Mouse (Mus musculus) hindbrain, embryonic 11.5 days (tissue): Measurements from ENCODE around the gene A3galt2. TPM values are rescaled to one million over a fixed set of nuclear protein-coding genes. Genes with fewer than 3 reads are reported as not detected.

Experiments used
- ATAC-seq: fragments of 200-750 bp; cut with Nextera tagmentation; 2 replicates; pipeline ENCODE4 v1.8.0; 2017; ENCODE audit warnings: mild to moderate bottlenecking, moderate TSS enrichment, moderate library complexity; ENCODE audit not compliant: low FRiP score
- DNase-seq: peaks from one replicate; pipeline ENCODE4 v3.0.0-alpha.2; 2015; ENCODE audit warnings: low spot score
- H3K27ac ChIP-seq: fragments of 300-500 bp; sonication (generic); 2 replicates; pipeline ENCODE4 v1.5.1; 2014; ENCODE audit warnings: mild to moderate bottlenecking, low read depth, low read length
- H3K27me3 ChIP-seq: fragments of 300-500 bp; sonication (generic); 2 replicates; pipeline ENCODE4 v1.6.1; 2014; ENCODE audit warnings: mild to moderate bottlenecking, low read length, moderate library complexity, mixed read lengths; ENCODE audit not compliant: control insufficient read depth, insufficient read depth
- H3K36me3 ChIP-seq: fragments of 300-500 bp; sonication (generic); 2 replicates; pipeline ENCODE4 v1.6.1; 2014; ENCODE audit warnings: mild to moderate bottlenecking, low read length, moderate library complexity, mixed read lengths; ENCODE audit not compliant: control insufficient read depth, insufficient read depth
- H3K4me1 ChIP-seq: fragments of 300-500 bp; sonication (generic); replicated peaks from 2 replicates; pipeline ENCODE4 v1.6.1; 2014; ENCODE audit warnings: low read length, mixed read lengths; ENCODE audit not compliant: control insufficient read depth, insufficient read depth
- H3K4me2 ChIP-seq: fragments of 300-500 bp; sonication (generic); replicated peaks from 2 replicates; pipeline ENCODE4 v1.6.1; 2014; ENCODE audit warnings: mild to moderate bottlenecking, low read depth, low read length
- H3K4me3 ChIP-seq: fragments of 300-500 bp; sonication (generic); 2 replicates; pipeline ENCODE4 v1.5.1; 2014; ENCODE audit warnings: low read depth, low read length
- H3K9ac ChIP-seq: fragments of 300-500 bp; sonication (generic); 2 replicates; pipeline ENCODE4 v1.6.1; 2014; ENCODE audit warnings: low read depth, low read length
- H3K9me3 ChIP-seq: fragments of 300-500 bp; sonication (generic); 2 replicates; pipeline ENCODE4 v1.6.1; 2016; ENCODE audit warnings: low read length; ENCODE audit not compliant: control insufficient read depth
- WGBS: fragments of 180-500 bp; shearing (Covaris S2); extraction: QIAGEN DNeasy Blood & Tissue Kit; methylation state at CpG from one replicate; pipeline ENCODE4 v1.1.7; 2014; 5-methylcytosine and 5-hydroxymethylcytosine counted together
- polyA plus RNA-seq: library from polyadenylated mRNA; unstranded; fragments of >200 nt; fragmentation: Nextera tagmentation; extraction: Ambion mirVana; gene quantifications from 2 replicates; pipeline ENCODE4 v1.2.1, GENCODE M21; 2014

A3galt2 gene
- polyA plus RNA-seq, 1 experiment from 2014 or later: 0.51 TPM

- H3K36me3 ChIP-seq: peaks cover 8% of the 10 kb centered on the region; the same call in 1 of the 2 replicates
- H3K9ac ChIP-seq: no peak overlapping the region
- H3K4me3 ChIP-seq: no peak overlapping the region
- H3K4me1 ChIP-seq: no peaks in the 10 kb centered on the region
- H3K4me2 ChIP-seq: no peak overlapping the region
- WGBS: 91% methylated on average over 7 of the region's 7 CpGs
- ATAC-seq (no peak), DNase-seq (no peak)
- no peak overlapping the region for H3K27ac ChIP-seq
- no peaks in the 10 kb centered on the region for H3K9me3 ChIP-seq
- H3K27me3 ChIP-seq: no peaks in the 10 kb centered on the region
Observed at GRCm38 (mm10) chr4:128753571-128753970, 1.6 kb upstream of the A3galt2 start.

- Histone ChIP-seq H3K4me3 (no peak overlapping the region), H3K9me3 (no peaks in the 10 kb centered on the region), H3K27ac (peak overlapping the region; percentile 71), H3K27me3 (no peaks in the 10 kb centered on the region), H3K36me3 (peaks cover 3% of the 10 kb centered on the region; the same call in 1 of the 2 replicates), H3K4me2 (no peak overlapping the region), H3K4me1 (no peaks in the 10 kb centered on the region), H3K9ac (no peak overlapping the region)
- no peak for ATAC-seq
- 83% methylated on average over 7 of the region's 7 CpGs for WGBS
- DNase-seq: no peak
Observed at GRCm38 (mm10) chr4:128755900-128756299, 736 bp downstream of the A3galt2 start.

- Histone ChIP-seq H3K36me3 (peaks cover 2% of the 10 kb centered on the region; the same call in 1 of the 2 replicates), H3K27me3 (no peaks in the 10 kb centered on the region), H3K9me3 (no peaks in the 10 kb centered on the region), H3K4me1 (no peaks in the 10 kb centered on the region), H3K4me3 (no peak overlapping the region), H3K4me2 (no peak overlapping the region), H3K9ac (no peak overlapping the region), H3K27ac (no peak overlapping the region)
- no peak for DNase-seq
- no peak for ATAC-seq
- 84% methylated on average over 5 of the region's 5 CpGs for WGBS
Observed at GRCm38 (mm10) chr4:128759214-128759613, 4.0 kb downstream of the A3galt2 start.

- Histone ChIP-seq H3K9me3 (no peaks in the 10 kb centered on the region), H3K4me1 (no peaks in the 10 kb centered on the region), H3K4me3 (no peak overlapping the region), H3K27me3 (no peaks in the 10 kb centered on the region), H3K27ac (no peak overlapping the region), H3K36me3 (peaks cover under 1% of the 10 kb centered on the region; the same call in 1 of the 2 replicates), H3K9ac (no peak overlapping the region), H3K4me2 (no peak overlapping the region)
- 96% methylated on average over 6 of the region's 6 CpGs for WGBS
- ATAC-seq (no peak), DNase-seq (no peak)
Observed at GRCm38 (mm10) chr4:128760029-128760428, 4.9 kb downstream of the A3galt2 start.

- no peaks in the 10 kb centered on the region for H3K4me1 ChIP-seq
- H3K36me3 ChIP-seq: no peaks in the 10 kb centered on the region
- H3K4me3 ChIP-seq: no peak overlapping the region
- no peaks in the 10 kb centered on the region for H3K27me3 ChIP-seq
- H3K27ac ChIP-seq: no peak overlapping the region
- WGBS: 92% methylated on average over 20 of the region's 20 CpGs
- DNase-seq (no peak), ATAC-seq (no peak)
- H3K4me2 ChIP-seq: no peak overlapping the region
- no peak overlapping the region for H3K9ac ChIP-seq
- H3K9me3 ChIP-seq: no peaks in the 10 kb centered on the region
Observed at GRCm38 (mm10) chr4:128766929-128767328, 11.8 kb downstream of the A3galt2 start.

- no peak for DNase-seq
- no peaks in the 10 kb centered on the region for H3K4me1 ChIP-seq
- H3K9ac ChIP-seq: no peak overlapping the region
- 70% methylated on average over 13 of the region's 13 CpGs for WGBS
- ATAC-seq: no peak
- H3K9me3 ChIP-seq: no peaks in the 10 kb centered on the region
- no peak overlapping the region for H3K4me2 ChIP-seq
- H3K36me3 ChIP-seq: 0 out of 2 replicates have a peak, but pooled peaks cover 2% of the 10 kb centered on the region
- no peak overlapping the region for H3K4me3 ChIP-seq
- H3K27ac ChIP-seq: no peak overlapping the region
- H3K27me3 ChIP-seq: no peaks in the 10 kb centered on the region
Observed at GRCm38 (mm10) chr4:128768120-128768519, 13.0 kb downstream of the A3galt2 start.

- Histone ChIP-seq H3K36me3 (peaks cover 14% of the 10 kb centered on the region), H3K27ac (no peak overlapping the region), H3K27me3 (no peaks in the 10 kb centered on the region), H3K9ac (no peak overlapping the region), H3K4me2 (no peak overlapping the region), H3K4me3 (no peak overlapping the region), H3K9me3 (no peaks in the 10 kb centered on the region), H3K4me1 (no peaks in the 10 kb centered on the region)
- 88% methylated on average over 13 of the region's 13 CpGs for WGBS
- ATAC-seq: no peak
- DNase-seq: no peak
Observed at GRCm38 (mm10) chr4:128769569-128770355, 14.6 kb downstream of the A3galt2 start.

GRCm38 (mm10) chr4:128770698-128771097 lies 15.5 kb downstream of the A3galt2 start:
- 86% methylated on average over 5 of the region's 5 CpGs for WGBS
- no peaks in the 10 kb centered on the region for H3K4me1 ChIP-seq
- no peak for DNase-seq
- peaks cover 20% of the 10 kb centered on the region for H3K36me3 ChIP-seq
- no peak overlapping the region for H3K9ac ChIP-seq
- ATAC-seq: no peak
- no peaks in the 10 kb centered on the region for H3K27me3 ChIP-seq
- H3K4me3 ChIP-seq: no peak overlapping the region
- H3K9me3 ChIP-seq: no peaks in the 10 kb centered on the region
- H3K4me2 ChIP-seq: no peak overlapping the region
- H3K27ac ChIP-seq: no peak overlapping the region

GRCm38 (mm10) chr4:128773820-128774219 lies 18.7 kb downstream of the A3galt2 start:
- no peak for DNase-seq
- H3K4me2 ChIP-seq: no peak overlapping the region
- no peaks in the 10 kb centered on the region for H3K27me3 ChIP-seq
- peaks cover 28% of the 10 kb centered on the region for H3K36me3 ChIP-seq
- no peak for ATAC-seq
- no peaks in the 10 kb centered on the region for H3K4me1 ChIP-seq
- no peak overlapping the region for H3K4me3 ChIP-seq
- WGBS: 91% methylated on average over 10 of the region's 11 CpGs
- H3K9ac ChIP-seq: no peak overlapping the region
- no peaks in the 10 kb centered on the region for H3K9me3 ChIP-seq
- no peak overlapping the region for H3K27ac ChIP-seq
